Mouse (Mus musculus) retina, embryonic 14.5 days (tissue): ENCODE results near the gene Vmn2r50.
"Not testable (repeated sequence)": the region's sequence is repeated elsewhere in the genome, so short reads cannot be mapped to it uniquely, and the experiment has no call there.

Experiments
- DNase-seq: peaks from one replicate; pipeline ENCODE4 v3.0.0-alpha.2; 2015; ENCODE audit warnings: low spot score

Vmn2r50 gene

GRCm38 (mm10) chr7:10053196-10053595 lies at the start of gene Vmn2r50:
Gene Vmn2r50 (minus strand): TSS chr7:10053296.
- DNase-seq, result not testable (repeated sequence)

GRCm38 (mm10) chr7:9992157-9992556 lies 60.9 kb downstream of the Vmn2r50 start, which contains the start of gene Vmn2r49:
Gene Vmn2r49 (minus strand): TSS chr7:9992257.
- not testable (repeated sequence) for DNase-seq
